Mouse (Mus musculus): ENCODE data around the gene Cacna2d3. TPM values are rescaled to one million over a fixed set of nuclear protein-coding genes. Genes with fewer than 3 reads are reported as not detected.

Gene Cacna2d3
- polyA plus RNA-seq, 1 experiment from 2014 or later: 0.54 TPM

GRCm38 (mm10) chr14:29029107-29029469, 692.6 kb downstream of the Cacna2d3 start:
- WGBS: 90% methylated on average over 2 of the region's 2 CpGs
- Histone ChIP-seq H3K27ac (ENCODE audit: low read length) (no peak overlapping the region), H3K4me3 (ENCODE audit: low read length) (no peak overlapping the region), H3K4me2 (ENCODE audit: low read depth, low read length) (no peak overlapping the region), H3K36me3 (ENCODE audit: control insufficient read depth, insufficient read depth) (no peaks in the 10 kb centered on the region), H3K9ac (ENCODE audit: low read length) (no peak overlapping the region), H3K9me3 (replicated peaks; ENCODE audit: control insufficient read depth, low read length) (no peaks in the 10 kb centered on the region), H3K27me3 (ENCODE audit: control insufficient read depth, insufficient read depth, low read length) (no peaks in the 10 kb centered on the region), H3K4me1 (ENCODE audit: control insufficient read depth, insufficient read depth, low read length) (peaks cover 9% of the 10 kb centered on the region)
- ATAC-seq (replicated peaks; ENCODE audit: extremely low read depth, insufficient read depth, low FRiP score): no peak

GRCm38 (mm10) chr14:29028391-29029106, 693.1 kb downstream of the Cacna2d3 start:
- no peaks in the 10 kb centered on the region for H3K9me3 ChIP-seq (replicated peaks; ENCODE audit: control insufficient read depth, low read length)
- H3K36me3 ChIP-seq (ENCODE audit: control insufficient read depth, insufficient read depth): no peaks in the 10 kb centered on the region
- H3K4me1 ChIP-seq (ENCODE audit: control insufficient read depth, insufficient read depth, low read length): peaks cover 9% of the 10 kb centered on the region
- H3K27me3 ChIP-seq (ENCODE audit: control insufficient read depth, insufficient read depth, low read length): no peaks in the 10 kb centered on the region
- no peak for ATAC-seq (replicated peaks; ENCODE audit: extremely low read depth, insufficient read depth, low FRiP score)
- no peak overlapping the region for H3K9ac ChIP-seq (ENCODE audit: low read length)
- no peak overlapping the region for H3K27ac ChIP-seq (ENCODE audit: low read length)
- H3K4me3 ChIP-seq (ENCODE audit: low read length): no peak overlapping the region
- H3K4me2 ChIP-seq (ENCODE audit: low read depth, low read length): no peak overlapping the region
- 76% methylated on average over 6 of the region's 6 CpGs for WGBS

- Histone ChIP-seq H3K27me3 (ENCODE audit: control insufficient read depth, insufficient read depth, low read length) (no peaks in the 10 kb centered on the region), H3K9me3 (replicated peaks; ENCODE audit: control insufficient read depth, low read length) (no peaks in the 10 kb centered on the region), H3K9ac (ENCODE audit: low read length) (no peak overlapping the region), H3K4me1 (ENCODE audit: control insufficient read depth, insufficient read depth, low read length) (peaks cover 9% of the 10 kb centered on the region), H3K36me3 (ENCODE audit: control insufficient read depth, insufficient read depth) (no peaks in the 10 kb centered on the region), H3K27ac (ENCODE audit: low read length) (no peak overlapping the region), H3K4me3 (ENCODE audit: low read length) (no peak overlapping the region), H3K4me2 (ENCODE audit: low read depth, low read length) (no peak overlapping the region)
- WGBS: 88% methylated on average over 5 of the region's 5 CpGs
- no peak for ATAC-seq (replicated peaks; ENCODE audit: extremely low read depth, insufficient read depth, low FRiP score)
Observed at GRCm38 (mm10) chr14:29027276-29027675, 694.4 kb downstream of the Cacna2d3 start.

GRCm38 (mm10) chr14:29025335-29025734, 696.3 kb downstream of the Cacna2d3 start:
- H3K4me3 ChIP-seq (ENCODE audit: low read length): no peak overlapping the region
- no peaks in the 10 kb centered on the region for H3K36me3 ChIP-seq (ENCODE audit: control insufficient read depth, insufficient read depth)
- no peak overlapping the region for H3K9ac ChIP-seq (ENCODE audit: low read length)
- no peaks in the 10 kb centered on the region for H3K27me3 ChIP-seq (ENCODE audit: control insufficient read depth, insufficient read depth, low read length)
- H3K4me1 ChIP-seq (ENCODE audit: control insufficient read depth, insufficient read depth, low read length): peaks cover 1% of the 10 kb centered on the region
- ATAC-seq (replicated peaks; ENCODE audit: extremely low read depth, insufficient read depth, low FRiP score): no peak
- 64% methylated on average over 6 of the region's 6 CpGs for WGBS
- H3K27ac ChIP-seq (ENCODE audit: low read length): no peak overlapping the region
- no peaks in the 10 kb centered on the region for H3K9me3 ChIP-seq (replicated peaks; ENCODE audit: control insufficient read depth, low read length)
- H3K4me2 ChIP-seq (ENCODE audit: low read depth, low read length): no peak overlapping the region

- Histone ChIP-seq H3K36me3 (ENCODE audit: control insufficient read depth, insufficient read depth) (no peaks in the 10 kb centered on the region), H3K9me3 (replicated peaks; ENCODE audit: control insufficient read depth, low read length) (no peaks in the 10 kb centered on the region), H3K4me1 (ENCODE audit: control insufficient read depth, insufficient read depth, low read length) (0 out of 2 replicates have a peak, but pooled peaks cover 2% of the 10 kb centered on the region), H3K9ac (ENCODE audit: low read length) (no peak overlapping the region), H3K4me2 (ENCODE audit: low read depth, low read length) (no peak overlapping the region), H3K4me3 (ENCODE audit: low read length) (no peak overlapping the region), H3K27me3 (ENCODE audit: control insufficient read depth, insufficient read depth, low read length) (no peaks in the 10 kb centered on the region), H3K27ac (ENCODE audit: low read length) (no peak overlapping the region)
- ATAC-seq (replicated peaks; ENCODE audit: extremely low read depth, insufficient read depth, low FRiP score): no peak
- WGBS: 88% methylated on average over 4 of the region's 4 CpGs
Observed at GRCm38 (mm10) chr14:29023246-29023645, 698.4 kb downstream of the Cacna2d3 start.

GRCm38 (mm10) chr14:29021295-29021694, 700.4 kb downstream of the Cacna2d3 start:
- Histone ChIP-seq H3K4me3 (ENCODE audit: low read length) (no peak overlapping the region), H3K4me1 (ENCODE audit: control insufficient read depth, insufficient read depth, low read length) (peaks cover 8% of the 10 kb centered on the region), H3K36me3 (ENCODE audit: control insufficient read depth, insufficient read depth) (no peaks in the 10 kb centered on the region), H3K27ac (ENCODE audit: low read length) (no peak overlapping the region), H3K4me2 (ENCODE audit: low read depth, low read length) (no peak overlapping the region), H3K9me3 (replicated peaks; ENCODE audit: control insufficient read depth, low read length) (no peaks in the 10 kb centered on the region), H3K27me3 (ENCODE audit: control insufficient read depth, insufficient read depth, low read length) (no peaks in the 10 kb centered on the region), H3K9ac (ENCODE audit: low read length) (no peak overlapping the region)
- WGBS: 77% methylated on average over 4 of the region's 4 CpGs
- no peak for ATAC-seq (replicated peaks; ENCODE audit: extremely low read depth, insufficient read depth, low FRiP score)

- Histone ChIP-seq H3K9me3 (replicated peaks; ENCODE audit: control insufficient read depth, low read length) (no peaks in the 10 kb centered on the region), H3K4me1 (ENCODE audit: control insufficient read depth, insufficient read depth, low read length) (peaks cover 8% of the 10 kb centered on the region), H3K36me3 (ENCODE audit: control insufficient read depth, insufficient read depth) (no peaks in the 10 kb centered on the region), H3K9ac (ENCODE audit: low read length) (0 out of 2 replicates have a peak overlapping the region, but pooled peaks have one; percentile 36), H3K27ac (ENCODE audit: low read length) (peak overlapping the region; percentile 71), H3K27me3 (ENCODE audit: control insufficient read depth, insufficient read depth, low read length) (no peaks in the 10 kb centered on the region), H3K4me3 (ENCODE audit: low read length) (peak overlapping the region; percentile 11; the same call in 1 of the 2 replicates), H3K4me2 (ENCODE audit: low read depth, low read length) (peak overlapping the region; percentile 45)
- ATAC-seq (replicated peaks; ENCODE audit: extremely low read depth, insufficient read depth, low FRiP score): no peak
- 35% methylated on average over 7 of the region's 7 CpGs for WGBS
Observed at GRCm38 (mm10) chr14:29018316-29019000, 703.2 kb downstream of the Cacna2d3 start.

- Histone ChIP-seq H3K27ac (ENCODE audit: low read length) (peak within 1 kb of the TSS; percentile 71), H3K4me3 (ENCODE audit: low read length) (peak within 1 kb of the TSS; percentile 11; the same call in 1 of the 2 replicates), H3K36me3 (ENCODE audit: control insufficient read depth, insufficient read depth) (no peaks in the 10 kb centered on the region), H3K4me1 (ENCODE audit: control insufficient read depth, insufficient read depth, low read length) (peaks cover 8% of the 10 kb centered on the region), H3K9me3 (replicated peaks; ENCODE audit: control insufficient read depth, low read length) (no peaks in the 10 kb centered on the region), H3K9ac (ENCODE audit: low read length) (0 out of 2 replicates have a peak within 1 kb of the TSS, but pooled peaks have one; percentile 36), H3K4me2 (ENCODE audit: low read depth, low read length) (peak within 1 kb of the TSS; percentile 45), H3K27me3 (ENCODE audit: control insufficient read depth, insufficient read depth, low read length) (peaks cover 4% of the 10 kb centered on the region; the same call in 1 of the 2 replicates)
- WGBS: 9% methylated on average over 5 of the region's 5 CpGs
- peak; percentile 92 for ATAC-seq (replicated peaks; ENCODE audit: extremely low read depth, insufficient read depth, low FRiP score)
Observed at GRCm38 (mm10) chr14:29017883-29018282, 703.8 kb downstream of the Cacna2d3 start, which contains the start of gene Lrtm1. Gene Lrtm1 (plus strand): TSS chr14:29018208.

GRCm38 (mm10) chr14:29015896-29016295, 705.8 kb downstream of the Cacna2d3 start:
- H3K9ac ChIP-seq (ENCODE audit: low read length): no peak overlapping the region
- no peak overlapping the region for H3K4me2 ChIP-seq (ENCODE audit: low read depth, low read length)
- 0 out of 2 replicates have a peak, but pooled peaks cover 4% of the 10 kb centered on the region for H3K9me3 ChIP-seq (replicated peaks; ENCODE audit: control insufficient read depth, low read length)
- H3K27ac ChIP-seq (ENCODE audit: low read length): no peak overlapping the region
- no peak for ATAC-seq (replicated peaks; ENCODE audit: extremely low read depth, insufficient read depth, low FRiP score)
- H3K4me1 ChIP-seq (ENCODE audit: control insufficient read depth, insufficient read depth, low read length): peaks cover 8% of the 10 kb centered on the region
- peaks cover 6% of the 10 kb centered on the region; the same call in 1 of the 2 replicates for H3K27me3 ChIP-seq (ENCODE audit: control insufficient read depth, insufficient read depth, low read length)
- H3K4me3 ChIP-seq (ENCODE audit: low read length): no peak overlapping the region
- no peaks in the 10 kb centered on the region for H3K36me3 ChIP-seq (ENCODE audit: control insufficient read depth, insufficient read depth)
- WGBS: 73% methylated on average over 5 of the region's 5 CpGs
